Mouse (Mus musculus) embryo, embryonic 9.5 days (tissue): ENCODE data around the gene Fen1.

ENCODE experiments used
- DNase-seq: peaks from one replicate; pipeline ENCODE4 v3.0.0-alpha.2; 2017; ENCODE audit errors: extremely low spot score

The Fen1 gene

GRCm38 (mm10) chr19:10203848-10204615 lies at the start of gene Fen1, which contains the start of gene Tmem258:
Gene Fen1, minus strand, starts transcription at chr19:10204169.
Gene Tmem258, plus strand, starts transcription at chr19:10204014.
- peak; percentile 92 for DNase-seq

- no peak for DNase-seq
Measured at GRCm38 (mm10) chr19:10248128-10248527, 44.2 kb upstream of the Fen1 start.

- DNase-seq: no peak
Measured at GRCm38 (mm10) chr19:10247165-10247564, 43.2 kb upstream of the Fen1 start.

- peak; percentile 71 for DNase-seq
Measured at GRCm38 (mm10) chr19:10244183-10244582, 40.2 kb upstream of the Fen1 start.

- peak; percentile 65 for DNase-seq
Measured at GRCm38 (mm10) chr19:10242916-10243315, 38.9 kb upstream of the Fen1 start.

- peak; percentile 87 for DNase-seq
Measured at GRCm38 (mm10) chr19:10240654-10241305, 36.8 kb upstream of the Fen1 start, which contains the start of gene Myrf. Gene Myrf, minus strand, starts transcription at chr19:10240748.

- DNase-seq: no peak
Measured at GRCm38 (mm10) chr19:10239975-10240653, 36.1 kb upstream of the Fen1 start.

- DNase-seq: no peak
Measured at GRCm38 (mm10) chr19:10239419-10239818, 35.5 kb upstream of the Fen1 start.

- no peak for DNase-seq
Measured at GRCm38 (mm10) chr19:10238477-10238876, 34.5 kb upstream of the Fen1 start.

- no peak for DNase-seq
Measured at GRCm38 (mm10) chr19:10235784-10236565, 32.0 kb upstream of the Fen1 start.

GRCm38 (mm10) chr19:10232327-10233017 lies 28.5 kb upstream of the Fen1 start:
- no peak for DNase-seq

- DNase-seq: no peak
Measured at GRCm38 (mm10) chr19:10231871-10232270, 27.9 kb upstream of the Fen1 start.

- peak; percentile 65 for DNase-seq
Measured at GRCm38 (mm10) chr19:10231016-10231415, 27.0 kb upstream of the Fen1 start.

- no peak for DNase-seq
Measured at GRCm38 (mm10) chr19:10225767-10226166, 21.8 kb upstream of the Fen1 start.

GRCm38 (mm10) chr19:10224637-10225453 lies 20.9 kb upstream of the Fen1 start:
- DNase-seq: peak; percentile 71

GRCm38 (mm10) chr19:10223561-10223960 lies 19.6 kb upstream of the Fen1 start:
- DNase-seq: no peak

GRCm38 (mm10) chr19:10222656-10223055 lies 18.7 kb upstream of the Fen1 start:
- peak; percentile 34 for DNase-seq

GRCm38 (mm10) chr19:10221585-10221984 lies 17.6 kb upstream of the Fen1 start:
- peak; percentile 54 for DNase-seq

GRCm38 (mm10) chr19:10219593-10219992 lies 15.6 kb upstream of the Fen1 start:
- no peak for DNase-seq

GRCm38 (mm10) chr19:10219108-10219507 lies 15.1 kb upstream of the Fen1 start:
- DNase-seq: peak; percentile 51
